Mouse (Mus musculus) cortical plate, adult 2 months (tissue): ENCODE data around the gene Zfp54. TPM values are rescaled to one million over a fixed set of nuclear protein-coding genes. Genes with fewer than 3 reads are reported as not detected.
"Not testable (repeated sequence)": the region's sequence is repeated elsewhere in the genome, so short reads cannot be mapped to it uniquely, and the experiment has no call there.

ENCODE experiments used
- H3K27ac ChIP-seq: fragments of 200-500 bp; 2 replicates; pipeline ENCODE4 v1.5.1; 2012; ENCODE audit warnings: low read length, control low read depth, inconsistent platforms; ENCODE audit not compliant: insufficient read depth
- H3K4me1 ChIP-seq: fragments of 200-500 bp; 2 replicates; pipeline ENCODE4 v1.6.1; 2011; ENCODE audit warnings: low read length; ENCODE audit not compliant: control insufficient read depth, insufficient read depth
- H3K4me3 ChIP-seq: fragments of 200-500 bp; 2 replicates; pipeline ENCODE4 v1.5.1; 2011; ENCODE audit warnings: mild to moderate bottlenecking, low read length, control low read depth; ENCODE audit not compliant: insufficient read depth
- CTCF ChIP-seq: fragments of 200-500 bp; IDR thresholded peaks from 2 replicates; pipeline ENCODE4 v1.5.1; 2011; ENCODE audit warnings: mild to moderate bottlenecking, control low read depth, low read length; ENCODE audit not compliant: insufficient read depth; ENCODE audit errors: extremely low read depth
- POLR2A ChIP-seq: fragments of 200-500 bp; IDR thresholded peaks from 2 replicates; pipeline ENCODE4 v1.6.1; 2011; ENCODE audit warnings: mild to moderate bottlenecking, low read length, control low read depth; ENCODE audit not compliant: insufficient read depth; ENCODE audit errors: extremely low read depth
- polyA plus RNA-seq: library from polyadenylated mRNA; depleted of rRNA; stranded (reverse); fragments of >200 nt; gene quantifications from 2 replicates; pipeline ENCODE4 v1.2.3, GENCODE M21; 2012; rRNA removed

Zfp54 gene
- polyA plus RNA-seq, result 1.0 and 1.2 TPM in 2 replicates

DNA sequence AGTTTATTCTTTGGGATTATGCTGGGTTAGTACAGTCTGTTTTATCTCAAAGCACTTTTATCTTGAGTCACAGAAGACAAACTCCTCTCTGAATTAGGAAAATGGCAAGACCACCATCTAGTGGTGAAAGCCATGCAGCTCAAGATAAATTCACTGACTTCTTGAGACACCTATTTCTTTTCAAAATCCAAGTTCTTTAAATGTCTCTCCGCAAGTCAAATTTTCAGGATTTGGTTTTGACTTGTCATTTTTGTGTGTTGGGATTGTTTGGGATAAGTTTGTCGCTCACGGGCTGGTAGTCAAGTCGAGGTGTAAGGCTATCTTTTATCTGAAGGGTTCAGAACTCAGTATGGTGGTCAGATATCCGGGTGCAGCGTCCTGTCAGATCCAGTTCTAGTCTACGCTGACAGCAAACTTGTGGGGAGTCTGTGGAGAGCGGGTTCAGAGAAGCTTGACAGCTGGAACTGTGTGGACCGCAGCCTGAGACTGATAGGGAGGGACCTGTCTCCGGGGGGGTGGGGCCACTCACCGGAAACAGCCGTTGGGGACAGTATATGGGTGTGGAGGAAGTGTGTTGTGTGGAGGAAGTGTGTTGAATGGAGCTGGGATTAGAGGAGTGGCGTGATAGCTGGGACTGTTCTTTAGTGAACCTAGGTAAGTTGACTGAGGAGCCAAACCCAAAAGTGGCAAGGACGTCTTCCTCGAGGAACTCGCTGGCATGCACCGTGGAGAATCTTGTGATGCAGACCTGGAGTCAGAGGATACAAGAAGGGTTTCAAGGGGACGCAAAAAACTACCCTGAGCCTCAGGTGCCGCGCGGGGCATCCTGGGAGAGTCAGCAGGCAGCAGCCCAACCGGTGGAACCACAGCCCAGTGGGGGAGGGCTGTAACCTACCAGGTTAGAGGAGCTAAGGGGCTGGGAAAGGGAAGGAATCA, at the start of gene Zfp54:
Zfp54 (plus strand) TSS at position 564 of the 936 bp plus-strand sequence.
- Histone ChIP-seq H3K4me3 (peak within 1 kb of the TSS; percentile 57), H3K27ac (peak within 1 kb of the TSS; percentile 60; the same call in 1 of the 2 replicates), H3K4me1 (no peaks in the 10 kb centered on the region)
- TF ChIP-seq POLR2A (no peak), CTCF (peak; percentile 28; the same call in 1 of the 2 replicates)

DNA sequence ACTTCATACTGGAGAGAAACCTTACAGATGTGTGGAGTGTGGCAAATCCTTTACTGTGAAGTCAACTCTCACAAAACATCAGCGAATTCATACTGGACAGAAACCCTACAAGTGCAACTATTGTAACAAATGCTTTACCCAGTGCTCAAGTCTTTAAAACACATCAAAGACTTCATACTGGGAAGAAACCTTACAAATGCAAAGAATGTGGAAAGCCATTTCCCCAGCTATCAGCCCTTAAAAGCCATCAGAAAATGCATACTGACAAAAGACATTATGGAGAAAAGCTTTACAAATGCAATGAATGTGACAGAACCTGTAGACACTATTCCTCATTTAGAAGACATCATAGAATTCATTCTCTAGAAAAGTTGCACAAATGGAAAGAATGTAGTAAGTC, 47.7 kb upstream of the Zfp54 start:
- TF ChIP-seq POLR2A, result no peak
- TF ChIP-seq CTCF, result no peak
- Histone ChIP-seq H3K4me3 (no peak overlapping the region), H3K4me1 (no peaks in the 10 kb centered on the region), H3K27ac (no peak overlapping the region)

DNA sequence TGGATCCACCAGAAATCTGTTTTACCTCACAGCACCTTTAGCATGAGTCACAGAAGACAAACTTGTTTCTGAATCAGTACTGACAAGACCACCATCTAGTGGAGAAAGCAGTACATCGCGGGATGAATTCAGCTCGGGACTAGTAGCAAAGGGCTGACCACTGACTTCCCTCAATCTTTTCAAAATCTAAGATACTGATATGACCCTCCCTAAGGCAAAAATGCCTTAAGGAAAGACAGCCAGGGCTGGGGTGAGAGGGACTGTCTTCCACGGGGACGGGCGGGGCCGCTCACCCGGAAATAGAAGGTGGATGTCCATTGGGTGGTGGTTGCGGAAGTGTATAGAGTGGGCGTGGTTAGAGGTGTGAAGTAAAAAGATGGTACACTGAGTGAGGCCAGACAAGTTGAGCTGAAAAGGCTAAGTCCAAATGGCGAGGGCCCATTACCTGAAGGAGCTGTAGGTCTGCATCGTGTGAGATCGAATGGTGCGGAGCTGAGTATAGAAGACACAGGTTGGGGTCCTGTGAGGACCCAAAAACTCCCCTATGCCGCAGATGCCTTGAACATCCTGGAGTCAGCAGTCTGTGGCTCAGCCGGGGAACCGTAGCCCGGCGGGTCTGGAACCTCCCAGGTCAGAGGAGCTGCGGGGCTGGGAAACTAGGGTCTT, 39.5 kb upstream of the Zfp54 start, which contains the start of gene Zfp677:
Zfp677 (plus strand) TSS at position 358 of the 666 bp plus-strand sequence.
- H3K4me3 ChIP-seq, result peak within 1 kb of the TSS; percentile 60
- no peaks in the 10 kb centered on the region for H3K4me1 ChIP-seq
- no peak within 1 kb of the TSS for H3K27ac ChIP-seq
- TF ChIP-seq CTCF (peak; percentile 44; the same call in 1 of the 2 replicates), POLR2A (no peak)

DNA sequence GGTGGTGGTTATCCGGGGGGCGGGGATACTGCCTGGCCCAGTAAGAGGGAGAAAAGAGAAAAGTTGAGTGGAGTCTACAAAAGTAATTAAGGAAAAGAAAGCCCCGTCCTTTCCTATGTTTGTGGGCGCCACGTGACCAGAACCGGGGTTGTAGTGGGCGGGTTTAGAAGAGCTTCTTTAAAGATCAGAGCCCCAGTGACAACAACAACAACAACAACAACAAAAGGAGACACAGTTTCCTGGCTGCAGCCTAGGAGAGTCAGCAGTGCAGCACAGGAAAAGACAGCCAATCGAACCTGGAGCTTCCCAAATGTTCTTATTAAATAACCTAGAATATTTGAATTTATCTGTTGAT, 39.0 kb upstream of the Zfp54 start:
- H3K4me3 ChIP-seq, result peak overlapping the region; percentile 60
- H3K4me1 ChIP-seq, result no peaks in the 10 kb centered on the region
- TF ChIP-seq POLR2A (no peak), CTCF (no peak)
- no peak overlapping the region for H3K27ac ChIP-seq

DNA sequence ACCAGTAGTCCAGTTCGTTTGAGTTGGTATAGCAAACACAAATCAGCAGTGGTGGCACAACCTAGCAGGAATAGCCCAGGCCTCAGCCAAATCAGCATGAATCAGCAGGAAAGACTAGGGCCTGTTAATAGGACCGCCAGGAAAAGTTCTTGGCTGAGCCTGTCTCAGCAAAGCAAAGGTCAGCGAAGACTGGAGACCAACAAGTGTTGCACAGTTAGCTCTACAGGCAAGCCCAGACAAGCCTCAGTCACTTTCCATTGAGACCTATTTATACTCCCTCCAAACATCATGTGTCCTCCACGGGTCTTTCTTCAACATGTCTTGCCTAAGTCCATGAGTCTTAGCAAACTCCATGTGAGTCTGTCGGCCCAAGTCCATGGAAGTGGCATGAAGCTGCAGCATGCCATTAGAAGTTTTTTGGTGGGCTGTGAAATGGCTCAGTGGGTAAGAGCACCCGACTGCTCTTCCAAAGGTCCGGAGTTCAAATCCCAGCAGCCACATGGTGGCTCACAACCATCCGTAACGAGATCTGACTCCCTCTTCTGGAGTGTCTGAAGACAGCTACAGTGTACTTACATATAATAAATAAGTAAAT, 15.9 kb downstream of the Zfp54 start:
- not testable (repeated sequence) for H3K27ac ChIP-seq, H3K4me3 ChIP-seq, H3K4me1 ChIP-seq

DNA sequence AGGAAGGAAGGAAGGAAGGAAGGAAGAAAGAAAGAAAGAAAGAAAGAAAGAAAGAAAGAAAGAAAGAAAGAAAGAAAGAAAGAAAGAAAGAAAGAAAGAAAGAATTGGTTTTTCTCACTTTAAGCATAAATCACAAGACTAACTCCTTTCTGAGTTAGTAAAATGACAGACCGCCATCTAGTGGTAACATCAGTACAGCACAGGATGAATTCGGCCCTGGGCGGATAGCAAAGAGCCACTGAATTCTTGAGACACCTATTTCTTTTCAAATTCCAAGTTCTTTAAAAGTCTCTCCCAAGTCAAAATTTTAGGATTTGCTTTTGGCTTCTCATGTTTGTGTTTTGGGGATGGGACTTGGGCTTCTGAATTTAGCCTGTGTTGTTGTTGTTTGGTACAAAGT, 26.6 kb downstream of the Zfp54 start:
- peak overlapping the region; percentile 73 for H3K4me3 ChIP-seq
- H3K4me1 ChIP-seq, result peaks cover 2% of the 10 kb centered on the region; the same call in 1 of the 2 replicates
- TF ChIP-seq POLR2A, result no peak
- peak; percentile 44; the same call in 1 of the 2 replicates for TF ChIP-seq CTCF
- H3K27ac ChIP-seq, result peak overlapping the region; percentile 31; the same call in 1 of the 2 replicates

DNA sequence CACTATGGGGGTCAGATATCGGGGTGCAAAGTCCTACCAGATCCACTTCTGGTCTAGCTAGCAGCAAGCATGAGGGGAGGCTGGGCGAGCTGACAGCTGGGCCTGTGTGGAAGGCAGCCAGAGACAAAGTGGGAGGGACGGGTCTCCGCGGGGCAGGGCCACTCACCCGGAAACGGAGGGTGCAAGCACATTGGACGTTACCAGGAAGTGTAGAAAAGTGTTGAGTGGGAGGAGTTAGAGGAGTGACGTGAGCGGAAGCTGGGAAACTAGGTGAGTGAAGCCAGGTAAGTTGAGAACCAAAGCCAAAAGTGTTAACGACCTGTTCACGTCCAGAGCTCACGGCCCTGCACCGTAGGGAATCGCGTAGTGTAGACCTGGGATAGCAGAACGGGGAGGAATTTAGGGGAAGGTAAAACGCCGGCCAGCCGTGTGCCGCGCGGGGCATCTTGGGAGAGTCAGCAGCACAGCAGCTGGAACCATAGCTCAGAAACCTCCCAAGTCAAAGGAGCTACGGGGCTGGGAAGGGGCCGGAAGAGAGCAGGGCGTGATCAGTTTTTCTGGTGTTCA, 27.2 kb downstream of the Zfp54 start, which contains the start of gene Zfp51:
Zfp51 (plus strand) TSS at position 237 of the 567 bp plus-strand sequence.
- H3K4me1 ChIP-seq, result peaks cover 2% of the 10 kb centered on the region; the same call in 1 of the 2 replicates
- peak; percentile 32; the same call in 1 of the 2 replicates for TF ChIP-seq POLR2A
- TF ChIP-seq CTCF, result no peak
- peak within 1 kb of the TSS; percentile 31; the same call in 1 of the 2 replicates for H3K27ac ChIP-seq
- peak within 1 kb of the TSS; percentile 73 for H3K4me3 ChIP-seq

DNA sequence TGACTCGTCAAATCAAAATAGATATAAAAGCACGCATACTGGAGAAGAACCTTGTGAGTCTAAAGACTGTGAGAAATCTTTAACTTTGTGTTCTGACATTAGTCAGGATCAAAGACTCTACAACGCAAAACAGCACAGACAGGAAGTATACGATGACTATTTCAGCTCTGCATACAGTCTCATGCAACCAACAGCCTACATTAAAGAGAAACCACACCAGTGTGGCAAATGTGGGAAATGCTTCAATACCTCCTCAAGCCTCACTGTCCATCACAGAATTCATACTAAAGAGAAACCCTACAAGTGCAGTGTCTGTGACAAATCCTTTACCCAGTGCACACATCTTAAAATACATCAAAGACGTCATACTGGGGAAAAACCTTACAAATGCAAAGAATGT, 40.5 kb downstream of the Zfp54 start:
- TF ChIP-seq POLR2A (no peak), CTCF (no peak)
- H3K27ac ChIP-seq, result no peak overlapping the region
- H3K4me1 ChIP-seq, result no peaks in the 10 kb centered on the region
- no peak overlapping the region for H3K4me3 ChIP-seq

DNA sequence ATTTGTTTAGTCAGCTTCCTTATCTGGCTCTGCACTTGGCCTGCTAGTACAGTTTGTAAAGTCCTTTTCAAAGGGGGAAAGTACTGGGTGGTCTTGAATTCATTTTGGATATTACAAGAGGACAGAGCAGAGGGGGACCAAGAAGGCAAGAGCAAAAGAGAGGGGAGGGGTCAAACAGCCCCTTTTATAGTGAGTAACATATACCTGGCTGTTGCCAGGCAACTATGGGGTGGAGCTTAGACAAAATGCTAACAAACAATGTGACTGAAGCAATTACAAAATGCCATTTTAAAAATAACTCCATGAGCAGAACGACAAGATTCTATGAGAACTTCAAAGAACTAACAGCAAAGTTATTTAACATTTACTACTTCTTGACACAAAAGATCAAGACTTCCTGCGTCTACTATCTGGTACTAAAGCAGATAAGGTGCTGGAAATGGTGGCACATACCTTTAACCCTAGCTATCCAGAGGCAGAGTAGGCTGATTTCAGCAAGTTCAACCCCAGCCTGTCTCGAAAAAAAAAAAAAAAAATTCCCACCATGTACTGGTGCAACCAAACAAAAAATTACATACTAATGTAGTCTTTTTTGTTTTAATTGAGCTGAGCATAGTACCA, 49.1 kb downstream of the Zfp54 start:
- no peak for TF ChIP-seq POLR2A
- no peak for TF ChIP-seq CTCF
- no peak overlapping the region for H3K4me3 ChIP-seq
- H3K27ac ChIP-seq, result no peak overlapping the region
- H3K4me1 ChIP-seq, result no peaks in the 10 kb centered on the region
